Mouse (Mus musculus): Measurements from ENCODE around the gene Avpr2.
A peak's percentile ranks its signal among the peaks of the same experiment; 100 is the strongest.

The Avpr2 gene

DNA sequence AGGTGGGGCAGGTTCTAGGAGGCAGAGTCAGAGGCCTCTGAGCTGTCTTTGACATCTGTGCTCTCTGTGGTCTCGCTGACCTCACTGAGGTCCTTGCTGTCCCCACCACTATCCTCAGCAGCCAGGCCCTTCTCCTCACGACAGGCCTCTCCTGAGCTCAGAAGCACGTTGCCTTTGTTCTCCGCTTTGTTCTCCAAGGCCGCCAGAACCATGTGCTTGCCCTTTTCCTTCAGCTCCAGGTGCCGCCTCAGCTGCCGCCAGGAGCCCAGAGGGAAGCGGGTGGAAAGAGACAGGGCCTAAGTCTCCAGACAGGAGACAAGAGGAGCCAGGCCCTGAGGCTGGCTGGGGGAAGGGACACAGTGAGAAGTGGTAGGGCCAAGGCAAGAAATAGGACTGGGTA, 25.0 kb downstream of the Avpr2 start:
- no peak for DNase-seq (ENCODE audit: low spot score in 2 of 2)

DNA sequence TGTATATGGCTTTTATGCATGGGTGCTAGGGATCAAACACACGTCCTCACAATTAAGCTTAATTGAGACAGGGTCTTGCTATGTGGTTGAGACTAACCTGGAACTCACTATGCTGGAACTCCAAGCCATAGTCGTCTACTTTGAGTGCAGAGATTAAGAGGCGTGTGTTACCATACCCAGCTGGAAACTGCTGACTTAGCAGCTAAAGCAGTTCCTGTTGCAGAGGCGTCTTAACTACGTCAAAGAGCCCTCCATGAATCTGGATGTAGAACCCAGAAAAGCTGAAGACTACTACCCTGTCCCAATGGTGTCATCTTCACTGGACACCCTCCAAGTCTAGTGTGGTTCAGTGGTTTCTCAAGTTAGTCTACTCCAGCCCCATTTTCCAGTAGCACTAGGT, 26.7 kb downstream of the Avpr2 start:
- DNase-seq (ENCODE audit: low spot score in 2 of 2) = no peak

DNA sequence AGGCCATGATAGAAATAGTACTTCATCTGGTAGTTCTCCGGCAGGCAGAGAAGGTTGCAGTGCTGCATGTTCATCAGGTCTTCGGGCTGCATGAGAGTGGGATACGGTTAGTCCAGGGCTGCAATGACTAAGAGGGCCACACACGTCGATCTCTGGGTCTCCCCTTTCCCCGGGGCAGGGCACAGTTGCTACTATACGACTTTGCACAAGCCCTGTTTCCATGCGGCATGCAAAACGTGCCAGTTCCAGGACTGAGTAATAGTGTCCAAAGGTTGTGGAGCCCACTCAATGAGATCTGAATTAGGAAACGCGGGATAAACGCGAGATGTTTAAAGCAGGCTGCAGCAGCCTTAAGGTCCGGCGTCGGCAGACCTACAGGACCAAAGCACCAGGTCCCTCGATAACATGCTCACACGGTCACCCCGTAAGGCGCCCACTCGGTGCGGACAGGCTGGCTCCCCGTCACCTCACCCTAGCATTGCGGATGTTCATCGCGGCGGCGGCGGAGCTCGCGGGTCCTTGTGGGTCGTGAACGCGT, 29.5 kb downstream of the Avpr2 start:
- no peak for DNase-seq (ENCODE audit: low spot score in 2 of 2)

DNA sequence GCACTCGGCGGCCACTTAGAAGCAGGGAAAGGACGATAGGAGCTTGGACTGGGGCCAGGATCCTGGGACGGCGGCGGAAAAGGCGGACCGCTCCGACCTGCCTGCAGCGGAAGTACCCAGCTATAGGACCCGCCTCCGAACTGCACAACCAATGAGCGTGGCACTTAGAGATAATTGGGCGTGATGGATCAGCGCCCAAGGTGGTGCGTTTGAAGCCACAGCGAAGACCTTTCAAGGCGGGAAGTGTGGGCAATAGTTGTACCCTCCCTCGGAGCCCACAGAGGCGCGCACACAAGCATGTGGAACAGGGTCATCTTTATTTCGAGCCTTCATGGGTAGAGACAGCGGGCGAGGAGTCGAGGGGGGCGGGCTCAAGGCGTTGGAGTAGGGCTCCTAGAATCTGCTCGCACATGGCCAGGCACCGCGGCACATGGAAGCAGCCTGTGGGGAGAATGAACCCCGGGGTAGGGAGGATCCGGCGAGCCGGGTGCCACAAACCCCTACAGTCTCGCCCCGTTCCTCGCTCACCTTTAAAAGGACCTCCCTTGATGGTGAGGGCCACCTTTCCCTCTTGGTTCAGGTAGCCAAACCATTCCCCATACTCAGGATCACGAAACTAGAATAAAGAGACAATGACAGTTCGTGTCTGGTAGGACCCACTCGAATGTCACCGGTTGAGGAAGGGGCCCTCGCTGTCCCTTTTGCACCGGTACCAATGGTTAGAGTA, 30.1 kb downstream of the Avpr2 start, which contains the start of the genes Arhgap4 and Naa10:
Arhgap4 (minus strand) TSS at position 48 of the 727 bp plus-strand sequence.
Naa10 (minus strand) TSS at position 122 of the 727 bp plus-strand sequence.
- DNase-seq (ENCODE audit: low spot score in 2 of 2) = peak; percentile 77 to 86

DNA sequence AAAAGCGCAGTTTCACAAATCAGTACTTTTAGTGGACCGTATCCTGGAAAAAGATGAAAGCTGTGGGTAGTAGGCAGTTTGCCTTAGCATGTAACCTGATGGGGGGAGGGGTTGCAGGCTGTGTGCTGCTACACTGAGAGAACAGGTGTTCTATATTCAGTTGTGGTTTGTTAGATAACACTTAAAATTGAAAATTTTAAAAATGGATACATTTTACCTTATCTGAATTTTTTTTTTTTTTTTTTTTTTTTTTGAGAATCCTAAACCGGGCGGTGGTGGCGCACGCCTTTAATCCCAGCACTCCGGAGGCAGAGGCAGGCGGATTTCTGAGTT, 30.6 kb downstream of the Avpr2 start:
- DNase-seq (ENCODE audit: low spot score in 2 of 2) = no peak

DNA sequence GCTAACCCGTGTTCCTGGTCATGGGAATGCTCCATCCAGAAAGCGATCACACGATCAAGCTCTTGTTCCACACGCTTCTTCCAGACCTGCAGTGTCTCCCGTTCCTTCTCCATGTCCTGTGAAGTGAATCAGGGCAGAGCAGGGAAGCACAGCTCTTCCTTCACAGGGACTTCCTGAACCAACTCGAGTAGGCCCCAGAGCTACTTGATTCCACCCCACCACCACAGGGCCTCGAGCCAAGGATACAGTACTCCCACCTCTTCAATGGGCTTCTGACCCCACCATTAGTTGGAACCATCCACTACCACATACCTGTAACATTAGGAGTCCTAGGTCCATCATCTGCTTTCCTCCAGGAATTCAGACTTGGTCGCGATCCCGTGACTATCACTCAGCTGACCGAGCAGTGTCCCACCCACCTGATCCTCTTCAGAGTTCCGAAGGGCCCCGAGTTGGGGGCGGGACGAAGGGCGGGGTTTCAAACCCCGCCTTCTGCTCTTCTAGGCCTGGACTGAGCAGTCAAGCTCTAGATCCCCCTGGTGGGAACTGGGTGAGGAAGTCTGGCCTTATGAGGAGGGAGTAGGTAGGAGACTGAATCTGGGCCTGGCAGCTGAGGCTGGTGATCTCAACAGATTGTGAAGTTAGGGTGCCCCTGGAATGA, 38.6 kb downstream of the Avpr2 start, which contains the start of gene Renbp:
Renbp (minus strand) TSS at position 449 of the 661 bp plus-strand sequence.
- DNase-seq (ENCODE audit: low spot score in 2 of 2) = peak in 1 of 2 experiments; percentile 21

DNA sequence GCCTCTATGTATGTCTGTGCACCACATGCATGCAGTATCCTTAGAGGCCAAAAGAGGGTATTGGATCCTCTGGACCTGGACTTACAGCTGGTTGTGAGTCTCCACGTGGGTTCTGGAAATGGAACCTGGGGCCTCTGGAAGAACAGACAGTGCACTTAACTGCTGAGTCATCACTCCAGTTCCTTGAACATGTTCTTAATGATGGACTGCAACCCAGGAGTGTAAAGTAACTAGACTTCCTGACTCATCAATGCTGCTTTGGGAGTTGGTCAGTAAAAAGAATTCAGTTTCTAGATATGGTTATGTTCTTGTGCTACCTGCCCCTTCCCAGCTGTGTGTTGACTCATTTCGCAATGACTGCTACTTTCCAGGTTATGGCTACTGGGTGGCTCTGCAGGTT, 40.0 kb downstream of the Avpr2 start:
- no peak for DNase-seq (ENCODE audit: low spot score in 2 of 2)

DNA sequence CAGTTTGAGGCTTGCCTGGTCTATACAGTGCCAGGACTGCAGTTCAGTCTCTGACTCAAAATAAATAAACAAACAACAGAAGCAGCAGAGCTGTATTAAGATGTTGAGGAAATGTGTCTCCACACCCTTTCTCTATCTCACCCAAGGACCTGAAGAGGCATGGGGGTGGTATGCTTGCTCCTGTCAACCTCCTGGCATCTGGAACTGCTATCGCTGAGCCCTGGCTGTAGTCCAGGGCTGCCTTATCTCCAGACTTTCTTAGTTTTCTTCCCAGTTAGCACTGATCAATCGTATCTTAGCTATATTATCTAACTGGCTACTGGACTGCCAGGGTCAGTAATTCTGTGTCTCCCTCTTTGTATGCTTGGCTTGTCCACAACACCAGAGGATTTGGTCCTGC, 50.0 kb downstream of the Avpr2 start:
- DNase-seq (ENCODE audit: low spot score in 2 of 2) = no peak

DNA sequence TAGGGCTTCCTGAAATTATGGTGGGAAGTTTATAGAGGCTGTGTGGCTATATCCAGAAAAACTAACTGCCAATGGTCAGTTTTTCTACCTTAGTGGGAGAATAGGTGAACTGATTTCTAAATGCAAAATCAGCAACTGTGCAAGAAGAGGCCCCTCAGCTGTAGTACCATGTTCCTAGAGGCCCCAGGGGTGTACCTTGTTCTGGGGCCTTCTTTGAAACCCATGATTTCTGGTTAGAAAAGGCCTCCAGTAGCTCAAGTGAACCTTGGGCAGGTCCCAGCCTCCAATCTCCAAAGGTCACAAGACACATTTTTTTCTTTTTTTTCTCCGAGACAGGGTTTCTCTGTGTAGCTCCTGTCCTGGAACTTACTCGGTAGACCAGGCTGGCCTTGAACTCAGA, 50.4 kb downstream of the Avpr2 start:
- no peak for DNase-seq (ENCODE audit: low spot score in 2 of 2)
